Mouse (Mus musculus) embryonic facial prominence, embryonic 10.5 days (tissue): ENCODE measurements around the gene Bcl6b. TPM values are rescaled to one million over a fixed set of nuclear protein-coding genes. Genes with fewer than 3 reads are reported as not detected.
A peak's percentile ranks its signal among the peaks of the same experiment; 100 is the strongest.

Experiments
- DNase-seq: peaks from one replicate; pipeline ENCODE4 v3.0.0-alpha.2; 2017; ENCODE audit warnings: low spot score
- H3K27ac ChIP-seq: fragments of 300-500 bp; sonication (generic); replicated peaks from 2 replicates; pipeline ENCODE4 v1.5.1; 2016; ENCODE audit warnings: mild to moderate bottlenecking
- H3K27me3 ChIP-seq: fragments of 300-500 bp; sonication (generic); replicated peaks from 2 replicates; pipeline ENCODE4 v1.6.1; 2016; ENCODE audit warnings: low read depth, mild to moderate bottlenecking; ENCODE audit not compliant: poor library complexity, severe bottlenecking
- H3K36me3 ChIP-seq: fragments of 300-500 bp; sonication (generic); replicated peaks from 2 replicates; pipeline ENCODE4 v1.6.1; 2016; ENCODE audit warnings: mild to moderate bottlenecking, moderate library complexity
- H3K4me1 ChIP-seq: fragments of 300-500 bp; sonication (generic); 2 replicates; pipeline ENCODE4 v1.6.1; 2016
- H3K4me3 ChIP-seq: fragments of 300-500 bp; sonication (generic); 2 replicates; pipeline ENCODE4 v1.5.1; 2016; ENCODE audit warnings: mild to moderate bottlenecking, moderate library complexity
- H3K9me3 ChIP-seq: fragments of 300-500 bp; sonication (generic); 2 replicates; pipeline ENCODE4 v1.6.1; 2016; ENCODE audit warnings: mild to moderate bottlenecking
- WGBS: fragments of 180-500 bp; shearing (Covaris S2); methylation state at CpG from one replicate; pipeline ENCODE4 v1.1.7; 2016; 5-methylcytosine and 5-hydroxymethylcytosine counted together
- polyA plus RNA-seq: library from polyadenylated mRNA; unstranded; fragments of >200 nt; fragmentation: Nextera tagmentation; extraction: Ambion mirVana; gene quantifications from 2 replicates; pipeline ENCODE4 v1.2.1, GENCODE M21; 2016

Bcl6b gene
- polyA plus RNA-seq, 1 experiment from 2014 or later, result 7.2 TPM

DNA sequence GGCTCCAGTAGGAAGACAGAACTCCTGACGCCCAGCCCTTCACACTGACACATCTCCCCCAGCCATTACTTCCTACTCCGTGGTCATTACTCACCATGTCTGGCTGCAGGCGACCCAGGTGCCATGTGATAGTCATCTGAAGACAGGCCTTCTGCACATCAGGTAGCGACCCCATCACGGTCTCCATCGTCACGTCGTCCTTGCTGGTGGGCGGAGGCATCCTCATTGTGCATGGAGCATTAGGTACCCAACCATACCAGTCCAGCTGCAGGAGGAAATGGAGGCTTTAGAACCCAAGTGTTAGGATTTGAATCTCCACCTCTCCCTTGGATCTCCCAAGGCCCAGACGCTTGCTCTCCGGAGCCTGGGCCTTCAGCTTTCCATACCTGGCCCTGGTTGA, 13.0 kb upstream of the Bcl6b start:
- Histone ChIP-seq H3K36me3 (no peaks in the 10 kb centered on the region), H3K4me3 (peak overlapping the region; percentile 11; the same call in 1 of the 2 replicates), H3K27me3 (peaks cover 7% of the 10 kb centered on the region), H3K4me1 (peaks cover 20% of the 10 kb centered on the region), H3K9me3 (no peaks in the 10 kb centered on the region), H3K27ac (no peak overlapping the region)
- WGBS, result 70% methylated on average over 11 of the region's 11 CpGs
- DNase-seq, result peak; percentile 6

DNA sequence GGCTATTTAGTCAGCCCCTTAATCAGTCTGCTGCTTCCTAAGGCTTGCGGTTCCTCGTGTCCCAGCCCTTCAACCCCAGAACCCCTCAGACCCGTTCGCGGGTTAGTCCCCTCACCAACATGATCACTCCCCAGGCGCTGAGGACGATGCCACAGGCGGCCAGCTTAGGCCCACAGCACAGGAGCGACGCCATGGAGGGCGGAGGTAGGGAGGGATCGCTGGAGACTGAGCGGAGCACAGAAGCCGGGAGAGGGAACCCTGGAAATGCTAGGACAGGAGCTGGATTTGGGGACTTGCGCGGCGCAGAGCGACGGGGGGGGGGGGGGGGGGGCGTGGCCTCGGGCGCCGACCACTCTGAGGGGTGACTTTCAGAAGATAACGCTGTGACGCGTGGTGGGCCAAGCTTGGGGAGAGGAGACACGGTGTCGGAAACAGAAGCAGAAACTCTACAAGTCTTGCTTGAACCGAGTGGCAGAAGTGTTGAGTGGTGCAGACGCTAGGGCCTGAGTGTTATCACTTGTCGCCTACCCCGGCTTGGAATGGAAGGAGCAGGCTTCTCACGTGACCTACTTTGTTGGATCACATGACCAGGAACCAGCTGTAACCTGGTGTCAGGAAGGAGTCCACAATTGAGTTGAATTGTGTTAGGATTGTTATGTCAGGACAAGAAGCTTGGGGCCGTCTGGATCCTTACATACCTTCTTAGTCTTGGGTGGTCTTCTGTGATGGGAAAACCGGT, 10.1 kb upstream of the Bcl6b start, which contains the start of the genes Gm21988 and Rnasek:
Gene Gm21988, minus strand, starts transcription at position 290 of the 739 bp plus-strand sequence.
Gene Rnasek, minus strand, starts transcription at position 302 of the 739 bp plus-strand sequence.
- WGBS, result under 1% methylated on average over 34 of the region's 35 CpGs
- Histone ChIP-seq H3K27me3 (no peaks in the 10 kb centered on the region), H3K4me3 (peak within 1 kb of the TSS; percentile 96), H3K9me3 (no peaks in the 10 kb centered on the region), H3K4me1 (peaks cover 47% of the 10 kb centered on the region), H3K36me3 (peaks cover 15% of the 10 kb centered on the region), H3K27ac (peak within 1 kb of the TSS; percentile 96)
- DNase-seq, result peak; percentile 86

DNA sequence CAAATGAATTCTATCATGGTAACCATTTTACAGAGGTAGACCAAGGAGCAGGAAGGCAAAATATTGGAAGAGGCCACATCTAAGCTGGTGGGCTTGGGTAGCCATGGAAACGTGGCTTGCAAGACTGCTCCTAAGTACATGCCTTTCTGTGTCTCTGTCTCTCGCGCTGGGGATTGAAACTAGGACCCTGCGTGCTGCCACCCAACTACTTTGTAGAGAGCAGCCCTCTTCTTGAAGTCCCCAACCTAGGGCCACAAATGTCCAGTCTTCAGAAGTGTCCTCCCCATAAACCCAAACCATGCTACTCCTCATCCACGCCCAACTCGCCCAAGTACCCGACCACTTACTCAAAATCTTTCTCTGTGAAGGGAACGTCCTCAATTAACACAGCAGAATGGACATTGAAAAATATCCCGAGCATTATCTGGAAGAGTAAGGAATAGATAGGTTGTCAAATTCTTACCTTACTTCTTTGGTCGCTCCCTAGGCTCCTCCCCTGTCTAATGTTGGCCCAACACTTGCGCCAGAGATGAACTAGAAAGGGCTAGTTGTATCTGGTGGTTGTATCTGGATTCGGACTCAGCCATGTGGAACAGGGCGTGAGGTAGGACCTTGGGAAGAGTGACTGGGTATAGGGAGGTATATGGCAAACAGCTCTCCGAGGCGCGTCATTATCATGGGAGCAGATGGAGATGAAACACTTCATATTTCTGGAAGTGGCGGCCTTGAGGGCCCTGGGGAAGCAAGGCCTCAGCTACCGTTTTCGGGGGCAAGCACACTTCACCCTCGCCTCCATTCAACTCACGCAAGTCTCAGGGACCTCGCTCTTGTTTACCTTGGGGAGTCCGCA, 9.2 kb upstream of the Bcl6b start:
- Histone ChIP-seq H3K36me3 (peaks cover 22% of the 10 kb centered on the region), H3K4me3 (peak overlapping the region; percentile 96), H3K9me3 (no peaks in the 10 kb centered on the region), H3K4me1 (peaks cover 56% of the 10 kb centered on the region), H3K27me3 (no peaks in the 10 kb centered on the region), H3K27ac (peak overlapping the region; percentile 96)
- 15% methylated on average over 23 of the region's 23 CpGs for WGBS
- no peak for DNase-seq

DNA sequence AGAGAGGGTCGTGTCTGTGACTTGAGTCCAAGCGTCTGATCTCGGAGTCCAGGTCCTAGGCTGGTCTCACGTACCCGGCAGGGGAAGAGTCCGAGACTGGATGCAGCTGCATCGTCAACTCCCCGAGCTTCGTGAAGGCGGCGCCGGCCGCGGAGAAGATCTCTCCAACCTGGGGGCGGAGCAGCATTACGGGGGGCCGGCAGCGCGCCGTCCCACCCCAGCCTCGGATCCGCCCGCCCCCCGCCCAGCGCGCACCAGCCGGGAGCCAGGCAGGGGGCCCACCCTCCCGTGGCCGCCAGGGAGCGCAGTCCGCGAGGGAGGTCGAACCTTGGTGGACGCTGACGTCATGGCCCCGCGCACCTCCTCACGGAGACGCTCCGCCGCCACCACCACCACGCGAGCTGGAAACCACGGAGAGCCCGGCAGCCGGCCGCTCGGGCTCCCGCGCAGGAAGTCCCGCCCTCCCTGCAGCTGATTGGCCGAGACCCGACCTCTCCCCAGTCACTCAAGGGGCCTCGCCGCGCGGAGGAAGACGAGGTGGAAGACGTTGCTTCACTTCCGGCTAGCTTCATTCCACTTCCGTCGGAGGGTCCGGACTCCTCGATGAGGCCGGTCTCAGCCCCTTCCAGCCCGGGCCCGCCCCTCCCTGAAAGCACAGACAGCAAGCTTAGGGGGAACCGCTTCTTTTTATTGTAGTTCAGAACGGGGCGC, 8.0 kb upstream of the Bcl6b start, which contains the start of gene 0610010K14Rik:
Gene 0610010K14Rik, minus strand, starts transcription at position 458 of the 711 bp plus-strand sequence.
- under 1% methylated on average over 70 of the region's 70 CpGs for WGBS
- peak; percentile 99 for DNase-seq
- Histone ChIP-seq H3K4me1 (peaks cover 68% of the 10 kb centered on the region), H3K9me3 (no peaks in the 10 kb centered on the region), H3K36me3 (peaks cover 22% of the 10 kb centered on the region), H3K4me3 (peak within 1 kb of the TSS; percentile 96), H3K27me3 (no peaks in the 10 kb centered on the region), H3K27ac (peak within 1 kb of the TSS; percentile 93)

DNA sequence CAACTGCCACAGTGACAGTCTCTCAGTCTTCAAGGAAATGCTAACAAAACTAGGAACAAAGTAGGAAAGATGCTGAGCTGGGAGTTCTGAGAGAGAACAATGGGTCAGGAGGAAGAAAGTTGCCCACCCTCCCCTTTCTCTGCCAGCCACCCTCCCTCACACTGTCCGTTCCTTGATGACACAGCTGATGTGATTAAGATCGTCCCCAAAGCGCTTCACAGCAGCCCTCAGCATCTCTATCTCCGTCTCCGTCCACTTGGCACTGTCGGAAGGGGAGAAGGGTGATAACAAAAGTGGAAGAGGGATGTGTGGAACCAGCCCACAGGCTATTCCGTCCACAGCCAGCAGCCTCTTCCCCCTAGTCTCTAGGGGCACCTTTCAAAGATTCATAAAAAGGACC, 7.1 kb upstream of the Bcl6b start:
- H3K27ac ChIP-seq, result peak overlapping the region; percentile 93
- no peak for DNase-seq
- H3K4me1 ChIP-seq, result peaks cover 75% of the 10 kb centered on the region
- H3K36me3 ChIP-seq, result peaks cover 22% of the 10 kb centered on the region
- H3K27me3 ChIP-seq, result peaks cover 6% of the 10 kb centered on the region; the same call in 1 of the 2 replicates
- no peaks in the 10 kb centered on the region for H3K9me3 ChIP-seq
- H3K4me3 ChIP-seq, result peak overlapping the region; percentile 96
- WGBS, result 55% methylated on average over 7 of the region's 7 CpGs

DNA sequence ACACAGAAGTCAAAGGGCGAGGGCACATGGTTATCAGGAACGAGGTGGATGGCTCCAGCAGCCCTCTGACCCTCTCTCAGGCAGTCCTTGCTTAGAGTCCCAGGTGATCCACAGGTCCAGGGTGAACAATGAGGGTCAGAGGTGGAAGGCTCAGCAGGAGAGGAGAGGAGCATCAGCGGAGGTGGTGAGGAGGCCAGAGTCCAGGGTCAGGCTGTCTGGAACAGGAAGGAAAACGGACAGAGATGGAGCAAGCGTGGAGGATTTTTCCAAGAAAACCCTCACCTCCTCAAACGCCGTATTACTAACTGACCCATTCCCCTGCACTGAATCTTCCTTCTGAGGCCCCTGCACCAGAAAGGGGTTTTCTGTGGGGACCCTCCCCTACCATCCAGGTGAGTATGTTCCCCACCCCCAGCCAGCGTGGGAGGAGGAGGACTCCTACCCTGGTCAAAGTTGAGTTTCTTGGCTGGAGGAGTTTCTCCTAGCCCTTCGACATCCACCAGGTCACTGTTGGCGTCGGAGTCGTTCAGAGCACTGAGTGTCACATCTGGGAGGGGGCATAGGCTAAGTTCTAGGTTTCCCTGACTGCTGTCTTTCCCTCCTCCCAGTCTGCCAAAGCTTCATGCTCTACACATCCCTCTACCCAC, 5.8 kb upstream of the Bcl6b start:
- Histone ChIP-seq H3K4me3 (peak overlapping the region; percentile 5; the same call in 1 of the 2 replicates), H3K36me3 (peaks cover 22% of the 10 kb centered on the region), H3K9me3 (no peaks in the 10 kb centered on the region), H3K27me3 (peaks cover 19% of the 10 kb centered on the region), H3K4me1 (peaks cover 71% of the 10 kb centered on the region), H3K27ac (no peak overlapping the region)
- WGBS, result 91% methylated on average over 12 of the region's 12 CpGs
- no peak for DNase-seq

DNA sequence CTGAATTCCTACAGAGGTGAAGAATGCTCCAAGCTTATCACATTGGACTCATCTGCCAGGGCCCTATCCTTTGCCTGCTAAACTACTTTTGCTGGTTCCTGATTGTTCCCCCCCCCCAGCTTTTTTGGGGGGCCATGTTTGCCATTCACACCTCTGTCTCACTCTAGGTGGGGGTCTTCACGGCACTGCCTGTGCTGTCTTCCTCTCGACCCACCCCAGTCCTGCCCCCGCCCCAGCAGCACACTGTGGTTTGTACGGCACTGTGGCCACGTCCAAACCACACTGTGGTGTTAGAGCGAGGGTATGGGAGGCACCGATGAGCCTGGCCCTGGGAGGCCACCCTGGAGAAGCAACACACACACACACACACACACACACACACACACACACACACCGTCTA, 4.9 kb upstream of the Bcl6b start:
- H3K9me3 ChIP-seq, result no peaks in the 10 kb centered on the region
- H3K27me3 ChIP-seq, result peaks cover 27% of the 10 kb centered on the region
- peaks cover 22% of the 10 kb centered on the region for H3K36me3 ChIP-seq
- peaks cover 78% of the 10 kb centered on the region for H3K4me1 ChIP-seq
- H3K4me3 ChIP-seq, result 0 out of 2 replicates have a peak overlapping the region, but pooled peaks have one; percentile 21
- no peak for DNase-seq
- H3K27ac ChIP-seq, result peak overlapping the region; percentile 87; the same call in 1 of the 2 replicates
- WGBS, result 86% methylated on average over 8 of the region's 8 CpGs

DNA sequence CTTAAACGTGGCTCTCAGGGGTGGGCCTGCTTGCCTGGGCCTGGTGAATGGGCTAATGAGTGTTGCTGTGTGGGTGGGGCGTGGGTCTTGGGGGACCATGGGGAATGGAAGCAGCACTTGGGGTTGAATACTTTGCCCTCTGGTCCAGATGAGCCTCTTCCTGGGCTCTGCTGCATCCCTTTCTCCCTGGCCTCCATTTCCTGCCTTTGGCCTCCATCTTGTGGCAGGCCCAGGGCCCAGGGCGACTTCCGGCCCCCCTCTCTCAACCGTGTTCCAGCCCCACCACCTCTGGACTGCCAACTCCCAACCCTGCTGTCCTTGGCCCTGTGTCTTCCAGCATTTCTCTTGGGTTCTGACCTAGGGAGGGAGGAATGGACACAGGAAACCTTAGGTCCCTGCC, 4.4 kb upstream of the Bcl6b start:
- Histone ChIP-seq H3K9me3 (no peaks in the 10 kb centered on the region), H3K4me1 (peaks cover 79% of the 10 kb centered on the region), H3K27me3 (peaks cover 32% of the 10 kb centered on the region), H3K36me3 (peaks cover 22% of the 10 kb centered on the region), H3K4me3 (0 out of 2 replicates have a peak overlapping the region, but pooled peaks have one; percentile 21), H3K27ac (peak overlapping the region; percentile 87)
- DNase-seq, result no peak
- WGBS, result 52% methylated on average over 5 of the region's 5 CpGs

DNA sequence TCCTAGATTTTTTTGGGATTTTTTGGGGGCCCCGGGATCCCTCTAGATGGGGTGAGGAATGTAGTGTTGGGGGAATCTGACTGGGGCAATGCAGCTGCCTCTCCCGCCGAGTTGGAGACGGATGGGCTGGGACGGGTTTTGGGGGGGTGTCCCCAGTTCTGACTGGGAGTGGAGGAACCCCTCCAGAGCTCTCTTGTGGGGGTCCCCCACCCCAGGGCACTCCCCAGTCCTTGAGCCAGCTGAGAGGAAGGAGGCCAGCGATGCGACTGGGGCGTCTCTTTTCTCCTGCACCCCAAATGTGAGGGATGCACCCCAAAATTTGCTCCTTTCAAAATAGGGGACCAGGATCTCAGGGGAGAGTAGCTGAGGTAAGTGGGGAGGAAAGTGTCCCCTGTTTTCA, 3.4 kb upstream of the Bcl6b start:
- peaks cover 76% of the 10 kb centered on the region for H3K4me1 ChIP-seq
- peaks cover 22% of the 10 kb centered on the region for H3K36me3 ChIP-seq
- DNase-seq, result no peak
- H3K9me3 ChIP-seq, result no peaks in the 10 kb centered on the region
- WGBS, result 34% methylated on average over 8 of the region's 8 CpGs
- peak overlapping the region; percentile 57 for H3K4me3 ChIP-seq
- peaks cover 42% of the 10 kb centered on the region for H3K27me3 ChIP-seq
- peak overlapping the region; percentile 87 for H3K27ac ChIP-seq

DNA sequence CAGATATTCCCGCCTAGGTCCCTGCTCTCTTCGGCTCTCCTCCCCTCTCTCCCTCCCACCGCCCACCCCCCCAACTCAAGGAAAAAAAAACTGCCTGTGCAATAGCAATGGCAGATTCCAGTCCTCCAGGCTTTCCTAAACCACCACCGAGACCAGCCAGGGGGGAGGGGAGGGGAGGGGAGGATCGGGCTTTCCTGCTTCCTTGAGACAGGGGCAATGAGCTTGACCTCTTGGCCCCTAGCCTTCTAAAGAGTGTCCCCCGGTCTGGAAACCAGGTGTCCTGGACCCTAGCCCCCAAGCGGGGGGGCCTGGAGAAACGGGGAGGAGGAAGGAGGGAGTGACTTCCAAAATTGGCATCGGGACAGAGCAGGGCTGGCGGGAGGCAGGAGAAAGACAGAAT, 2.9 kb upstream of the Bcl6b start:
- H3K27me3 ChIP-seq, result peaks cover 47% of the 10 kb centered on the region
- peak overlapping the region; percentile 57 for H3K4me3 ChIP-seq
- H3K36me3 ChIP-seq, result peaks cover 22% of the 10 kb centered on the region
- peak overlapping the region; percentile 87 for H3K27ac ChIP-seq
- peak; percentile 87 for DNase-seq
- 6% methylated on average over 10 of the region's 10 CpGs for WGBS
- no peaks in the 10 kb centered on the region for H3K9me3 ChIP-seq
- peaks cover 76% of the 10 kb centered on the region for H3K4me1 ChIP-seq

DNA sequence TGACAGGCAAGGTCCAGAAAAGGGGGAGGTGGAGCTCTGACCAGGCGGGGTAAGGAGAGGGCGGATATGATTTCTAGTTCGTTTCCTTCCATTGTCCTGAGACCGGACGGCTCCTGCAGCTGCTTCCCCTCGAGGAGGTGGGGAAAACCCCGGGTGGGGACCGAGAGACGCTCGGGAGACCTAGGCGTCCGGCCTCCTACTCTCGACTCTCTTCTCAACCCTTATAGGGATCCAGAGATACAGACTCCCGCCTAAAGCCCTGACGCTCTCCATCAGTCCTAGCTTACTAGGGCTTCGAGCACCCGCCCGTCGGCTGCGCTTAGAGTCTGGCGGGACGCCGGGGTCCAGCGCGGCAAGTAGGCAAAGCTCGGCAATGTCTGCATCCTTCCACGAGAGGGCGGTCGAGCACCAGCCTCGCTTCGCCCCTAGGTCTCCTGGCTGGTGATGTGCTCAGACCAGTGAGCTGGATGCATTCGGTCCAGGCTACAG, 685 bp upstream of the Bcl6b start:
- no peaks in the 10 kb centered on the region for H3K9me3 ChIP-seq
- peak overlapping the region; percentile 60; the same call in 1 of the 2 replicates for H3K27ac ChIP-seq
- H3K4me1 ChIP-seq, result peaks cover 71% of the 10 kb centered on the region
- peak; percentile 91 for DNase-seq
- 1% methylated on average over 32 of the region's 32 CpGs for WGBS
- peaks cover 70% of the 10 kb centered on the region for H3K27me3 ChIP-seq
- peak overlapping the region; percentile 47 for H3K4me3 ChIP-seq
- H3K36me3 ChIP-seq, result peaks cover 13% of the 10 kb centered on the region
